22 mouse cellular contexts compared by ENCODE assay signal in genomic region chr6:127019254-127019653, GRCm38 (mm10). TPM values are rescaled to one million over a fixed set of nuclear protein-coding genes. Genes with fewer than 3 reads are reported as not detected.
DNase-seq lines count a peak whose midpoint lies in the region; ATAC-seq and TF ChIP-seq lines count a peak whose summit lies in the region.
"Had no signal": no experiment of that assay in that cellular context is flagged by ENCODE, and none has a peak within 500 bp of the region (broad histone marks: within the 10 kb centered on the region; RNA-seq: fewer than 3 reads in every experiment).

No protein-coding gene starts in this region.

- H3K9me3 ChIP-seq in megakaryocyte, embryonic 14.5 days = no peaks in the 10 kb centered on the region
- H3K9me3 ChIP-seq in limb, embryonic 13.5 days = no peaks in the 10 kb centered on the region
- no peaks in the 10 kb centered on the region for H3K9me3 ChIP-seq in intestine, embryonic 15.5 days
- H3K9me3 ChIP-seq: liver, embryonic 12.5 days had no signal

- 0 out of 2 replicates have a peak overlapping the region, but pooled peaks have one; percentile 45 for H3K9ac ChIP-seq in limb, embryonic 13.5 days
- no peak overlapping the region for H3K9ac ChIP-seq in intestine, embryonic 15.5 days
- H3K9ac ChIP-seq: liver, embryonic 12.5 days had no signal

- H3K4me3 ChIP-seq in gastrocnemius, adult 2 months = peak overlapping the region; percentile 6; the same call in 1 of the 2 replicates
- H3K4me3 ChIP-seq in megakaryocyte, embryonic 14.5 days (replicated peaks) = peak overlapping the region; percentile 28
- no peak overlapping the region for H3K4me3 ChIP-seq in limb, embryonic 13.5 days
- H3K4me3 ChIP-seq in intestine, embryonic 15.5 days (replicated peaks) = no peak overlapping the region
- H3K4me3 ChIP-seq: liver, embryonic 12.5 days had no signal

- H3K36me3 ChIP-seq in megakaryocyte, embryonic 14.5 days (replicated peaks; ENCODE audit: low read length) = no peaks in the 10 kb centered on the region
- H3K36me3 ChIP-seq in limb, embryonic 13.5 days = no peaks in the 10 kb centered on the region
- H3K36me3 ChIP-seq in intestine, embryonic 15.5 days = no peaks in the 10 kb centered on the region
- H3K36me3 ChIP-seq: liver, embryonic 12.5 days had no signal

- peak overlapping the region; percentile 30 for H3K4me2 ChIP-seq in limb, embryonic 13.5 days (replicated peaks)
- no peak overlapping the region for H3K4me2 ChIP-seq in intestine, embryonic 15.5 days (replicated peaks)
- H3K4me2 ChIP-seq: liver, embryonic 12.5 days had no signal

- H3K27ac ChIP-seq in gastrocnemius, adult 2 months = peak overlapping the region; percentile 28; the same call in 1 of the 2 replicates
- H3K27ac ChIP-seq in limb, embryonic 13.5 days = no peak overlapping the region
- no peak overlapping the region for H3K27ac ChIP-seq in intestine, embryonic 15.5 days
- H3K27ac ChIP-seq: hindbrain, postnatal 0 days; liver, embryonic 12.5 days; stomach, postnatal 0 days had no signal

- no peak for TF ChIP-seq CTCF in gastrocnemius, adult 2 months (IDR thresholded peaks at IDR 0.05)

- intact Hi-C loops in gastrocnemius, adult 2 months (cut with DNase I) = loop anchor here (5.0 kb wide), 1 partner anchor 57 kb away; no protein-coding TSS in a partner anchor

- H3K27me3 ChIP-seq in megakaryocyte, embryonic 14.5 days (replicated peaks) = peaks cover 29% of the 10 kb centered on the region
- peaks cover 16% of the 10 kb centered on the region for H3K27me3 ChIP-seq in limb, embryonic 13.5 days
- H3K27me3 ChIP-seq in intestine, embryonic 15.5 days (replicated peaks) = peaks cover 18% of the 10 kb centered on the region

- ATAC-seq in megakaryocyte, adult 5-6 weeks (ENCODE audit: poor library complexity, severe bottlenecking) = no peak
- ATAC-seq in limb, embryonic 13.5 days (ENCODE audit: low FRiP score, low read depth) = peak; percentile 55; the same call in 1 of the 2 replicates
- ATAC-seq in CD4-positive, CD25-positive, alpha-beta regulatory T cell, adult 4 months = no peak
- ATAC-seq in intestine, embryonic 15.5 days = no peak
- ATAC-seq: hindbrain, postnatal 0 days; liver, embryonic 12.5 days; lung, postnatal 0 days had no signal

- H3K4me1 ChIP-seq in megakaryocyte, embryonic 14.5 days = peaks cover 39% of the 10 kb centered on the region
- peaks cover 22% of the 10 kb centered on the region for H3K4me1 ChIP-seq in limb, embryonic 13.5 days
- no peaks in the 10 kb centered on the region for H3K4me1 ChIP-seq in intestine, embryonic 15.5 days (replicated peaks)

- WGBS in limb, embryonic 13.5 days = 2% methylated on average over 6 of the region's 6 CpGs
- WGBS in intestine, embryonic 15.5 days = 2% methylated on average over 6 of the region's 6 CpGs

- no peak for DNase-seq in gastrocnemius, adult 2 months
- DNase-seq in gastrocnemius, postnatal 10 days = no peak
- peak; percentile 18 for DNase-seq in embryo, embryonic 11 days
- DNase-seq: adrenal gland, adult 8-10 months; cerebellum, adult 2 months; kidney, adult 8-10 months; thymus, postnatal 25 days had no signal

RNA-seq across cellular contexts. Expression of gene Fgf6, which starts 3.9 kb away (rescaled TPM):
- total RNA-seq in gastrocnemius, adult 2 months (2021) = 1 to 10 TPM; 2.3 to 3.5 TPM
- total RNA-seq in gastrocnemius, postnatal 10 days (2021) = 1 to 10 TPM; 5.2 to 9.8 TPM
- polyA plus RNA-seq in megakaryocyte, embryonic 14.5 days (2012; ENCODE audit: insufficient read depth, low replicate concordance) = 0.02 TPM in 1 of 2 replicates, not detected in the other
- total RNA-seq in megakaryocyte, adult 5-6 weeks (2015) = not detected in 2 replicates
- total RNA-seq in megakaryocyte, adult 5-6 weeks (2017) = not detected in 2 replicates
- polyA plus RNA-seq in limb, embryonic 13.5 days (2015; fragmentation: Nextera tagmentation; extraction: Ambion mirVana) = 1.4 and 1.5 TPM in 2 replicates
- polyA plus RNA-seq in CD4-positive, CD25-positive, alpha-beta regulatory T cell, adult 4 months (2017; shearing (Covaris generic)) = not detected
- not detected in 2 replicates for polyA plus RNA-seq in intestine, embryonic 15.5 days (2015; fragmentation: Nextera tagmentation; extraction: Ambion mirVana)
- total RNA-seq: adrenal gland, adult 8-10 months; hindbrain, postnatal 0 days; left cerebral cortex, adult 18-20 months; megakaryocyte-erythroid progenitor cell, adult 5-6 weeks; neutrophil, adult 5-6 weeks had no signal
- polyA plus RNA-seq: cerebellum, adult 2 months; cortical plate, adult 2 months; frontal cortex, adult 2 months; hindbrain, postnatal 0 days; liver, embryonic 12.5 days; lung, postnatal 0 days; stomach, postnatal 0 days had no signal

RNA-seq across cellular contexts. Expression of gene Fgf23, which starts 53.4 kb away (rescaled TPM):
- not detected for total RNA-seq in gastrocnemius, adult 2 months (2021)
- total RNA-seq in gastrocnemius, postnatal 10 days (2021) = under 1 TPM in 1 of 2 experiments, not detected in 1; 0.14 TPM
- polyA plus RNA-seq in megakaryocyte, embryonic 14.5 days (2012; ENCODE audit: insufficient read depth, low replicate concordance) = 0.19 TPM in 1 of 2 replicates, not detected in the other
- not detected in 2 replicates for total RNA-seq in megakaryocyte, adult 5-6 weeks (2015)
- total RNA-seq in megakaryocyte, adult 5-6 weeks (2017) = not detected in 2 replicates
- 0.17 TPM in 1 of 2 replicates, not detected in the other for polyA plus RNA-seq in limb, embryonic 13.5 days (2015; fragmentation: Nextera tagmentation; extraction: Ambion mirVana)
- not detected for polyA plus RNA-seq in CD4-positive, CD25-positive, alpha-beta regulatory T cell, adult 4 months (2017; shearing (Covaris generic))
- not detected in 2 replicates for polyA plus RNA-seq in intestine, embryonic 15.5 days (2015; fragmentation: Nextera tagmentation; extraction: Ambion mirVana)
- total RNA-seq: adrenal gland, adult 8-10 months; heart, postnatal 25 days; megakaryocyte-erythroid progenitor cell, adult 5-6 weeks; neutrophil, adult 5-6 weeks had no signal
- polyA plus RNA-seq: liver, embryonic 12.5 days; lung, postnatal 0 days; stomach, postnatal 0 days had no signal

Comparison
In these comparisons a context has a peak if more than half of its experiments do, and no peak if none do; other contexts are left out.
1. H3K4me3 ChIP-seq: peak in gastrocnemius, adult 2 months (single experiment) and megakaryocyte, embryonic 14.5 days (single experiment); none in limb, embryonic 13.5 days (single experiment) and intestine, embryonic 15.5 days (single experiment).